Comparison of ENCODE assay signal across 10 mouse cellular contexts in the genomic region with DNA sequence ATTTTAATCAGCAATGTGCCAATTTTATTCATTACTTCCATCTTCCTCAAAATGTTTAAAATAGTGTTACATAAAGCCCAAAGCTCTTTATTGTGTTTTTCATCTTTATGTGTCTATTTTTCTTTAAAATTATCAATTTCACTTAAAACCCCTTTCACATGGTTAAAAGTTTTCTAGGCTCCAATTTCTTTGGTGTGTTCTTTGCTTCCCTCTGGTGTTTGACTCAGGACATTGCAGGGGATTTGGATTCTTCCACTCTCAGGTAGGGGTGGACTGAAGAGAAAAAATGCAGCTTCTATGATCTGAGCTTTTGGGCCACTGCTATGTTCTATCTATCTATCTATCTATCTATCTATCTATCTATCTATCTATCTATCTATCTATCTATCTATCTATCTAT. TPM values are rescaled to one million over a fixed set of nuclear protein-coding genes. Genes with fewer than 3 reads are reported as not detected.
DNase-seq lines count a peak whose midpoint lies in the region; TF ChIP-seq lines count a peak whose summit lies in the region.
"Had no signal": no experiment of that assay in that cellular context is flagged by ENCODE, and none has a peak within 500 bp of the region (broad histone marks: within the 10 kb centered on the region; RNA-seq: fewer than 3 reads in every experiment).

No protein-coding gene starts in this region.

- no peak overlapping the region for H3K27ac ChIP-seq in forebrain, embryonic 10.5 days
- H3K27ac ChIP-seq: embryonic facial prominence, embryonic 12.5 days; limb, embryonic 12.5 days had no signal

- peaks cover 12% of the 10 kb centered on the region for H3K9me3 ChIP-seq in E14TG2a.4 (ENCODE audit: low read length)
- peaks cover 15% of the 10 kb centered on the region for H3K9me3 ChIP-seq in forebrain, embryonic 10.5 days

- peak; percentile 61 for DNase-seq in kidney, adult 9 months
- DNase-seq in kidney, adult 8-10 months = no peak
- DNase-seq in brain, adult 2 months (ENCODE audit: low read depth, low spot score) = peak; percentile 80
- DNase-seq in lung, postnatal 10 days = peak; percentile 54
- DNase-seq in frontal cortex, postnatal 25 days (ENCODE audit: low spot score in 2 of 2) = no peak
- DNase-seq in right cerebral cortex, postnatal 36 days (ENCODE audit: low spot score in 2 of 2) = no peak
- no peak for DNase-seq in forebrain, embryonic 10.5 days (ENCODE audit: extremely low spot score, low spot score)

- no peaks in the 10 kb centered on the region for H3K27me3 ChIP-seq in E14TG2a.4 (ENCODE audit: insufficient read depth, low read length)
- H3K27me3 ChIP-seq in forebrain, embryonic 10.5 days (ENCODE audit: poor library complexity, severe bottlenecking) = no peaks in the 10 kb centered on the region
- H3K27me3 ChIP-seq: embryonic facial prominence, embryonic 12.5 days; limb, embryonic 12.5 days had no signal

- peak; percentile 78 for TF ChIP-seq CTCF in E14TG2a.4 (conservative IDR thresholded peaks at IDR 0.05; ENCODE audit: low read length)

- no peak overlapping the region for H3K4me3 ChIP-seq in E14TG2a.4 (replicated peaks; ENCODE audit: low read length)
- no peak overlapping the region for H3K4me3 ChIP-seq in forebrain, embryonic 10.5 days
- H3K4me3 ChIP-seq: embryonic facial prominence, embryonic 12.5 days; limb, embryonic 12.5 days had no signal

- peaks cover 19% of the 10 kb centered on the region for H3K4me1 ChIP-seq in E14TG2a.4 (replicated peaks; ENCODE audit: low read depth, low read length)
- no peaks in the 10 kb centered on the region for H3K4me1 ChIP-seq in forebrain, embryonic 10.5 days
- H3K4me1 ChIP-seq: embryonic facial prominence, embryonic 12.5 days had no signal

- H3K36me3 ChIP-seq in E14TG2a.4 (ENCODE audit: insufficient read depth, low read length) = no peaks in the 10 kb centered on the region
- H3K36me3 ChIP-seq in forebrain, embryonic 10.5 days (replicated peaks) = no peaks in the 10 kb centered on the region
- H3K36me3 ChIP-seq: embryonic facial prominence, embryonic 12.5 days; limb, embryonic 12.5 days had no signal

RNA-seq across cellular contexts. Expression of gene Endog, which starts 9.5 kb away (rescaled TPM):
- 17.1 and 17.9 TPM in 2 replicates for polyA plus RNA-seq in forebrain, embryonic 10.5 days (2016; fragmentation: Nextera tagmentation; extraction: Ambion mirVana)

RNA-seq across cellular contexts. Expression of gene Spout1, which starts 16.4 kb away (rescaled TPM):
- polyA plus RNA-seq in forebrain, embryonic 10.5 days (2016; fragmentation: Nextera tagmentation; extraction: Ambion mirVana) = 92.5 and 96.1 TPM in 2 replicates

RNA-seq across cellular contexts. Expression of gene Tbc1d13, which starts 28.3 kb away (rescaled TPM):
- polyA plus RNA-seq in forebrain, embryonic 10.5 days (2016; fragmentation: Nextera tagmentation; extraction: Ambion mirVana) = 7.8 and 8.6 TPM in 2 replicates

RNA-seq across cellular contexts. Expression of gene Zer1, which starts 37.4 kb away (rescaled TPM):
- 6.3 and 6.6 TPM in 2 replicates for polyA plus RNA-seq in forebrain, embryonic 10.5 days (2016; fragmentation: Nextera tagmentation; extraction: Ambion mirVana)

RNA-seq across cellular contexts. Expression of gene Kyat1, which starts 43.8 kb away (rescaled TPM):
- 7.0 and 8.6 TPM in 2 replicates for polyA plus RNA-seq in forebrain, embryonic 10.5 days (2016; fragmentation: Nextera tagmentation; extraction: Ambion mirVana)

Comparison
In these comparisons a context has a peak if more than half of its experiments do, and no peak if none do; other contexts are left out.
1. DNase-seq: peak in kidney, adult 9 months (single experiment), brain, adult 2 months (single experiment) and lung, postnatal 10 days (single experiment); none in kidney, adult 8-10 months (0 of 2), frontal cortex, postnatal 25 days (0 of 2), right cerebral cortex, postnatal 36 days (0 of 2) and forebrain, embryonic 10.5 days (single experiment).